Mouse (Mus musculus) urinary bladder, postnatal 36 days (tissue): ENCODE results near the gene Tbx5.

ENCODE experiments used
- DNase-seq, 2 experiments: peaks; one replicate each; pipeline ENCODE4 v3.0.0; 2022; ENCODE audit warnings: low spot score in 2 of 2, mixed read lengths in 1 of 2

Gene Tbx5

GRCm38 (mm10) chr5:119832479-119832796 is at the start of gene Tbx5:
Gene Tbx5 (plus strand): TSS chr5:119832668.
- no peak for DNase-seq

- no peak for DNase-seq
Measured at GRCm38 (mm10) chr5:119785959-119786358, 46.5 kb upstream of the Tbx5 start.

GRCm38 (mm10) chr5:119791664-119792063 is 40.8 kb upstream of the Tbx5 start:
- DNase-seq = no peak

- DNase-seq = no peak
Measured at GRCm38 (mm10) chr5:119793972-119794371, 38.5 kb upstream of the Tbx5 start.

- DNase-seq = no peak
Measured at GRCm38 (mm10) chr5:119795376-119795775, 37.1 kb upstream of the Tbx5 start.

- no peak for DNase-seq
Measured at GRCm38 (mm10) chr5:119795777-119796176, 36.7 kb upstream of the Tbx5 start.

- no peak for DNase-seq
Measured at GRCm38 (mm10) chr5:119796443-119797160, 35.9 kb upstream of the Tbx5 start.

GRCm38 (mm10) chr5:119797580-119798150 is 34.8 kb upstream of the Tbx5 start:
- DNase-seq = no peak

GRCm38 (mm10) chr5:119798261-119798660 is 34.2 kb upstream of the Tbx5 start:
- no peak for DNase-seq

- no peak for DNase-seq
Measured at GRCm38 (mm10) chr5:119798713-119799418, 33.6 kb upstream of the Tbx5 start.

GRCm38 (mm10) chr5:119799419-119800242 is 32.8 kb upstream of the Tbx5 start:
- DNase-seq = no peak

- no peak for DNase-seq
Measured at GRCm38 (mm10) chr5:119800243-119800665, 32.2 kb upstream of the Tbx5 start.

GRCm38 (mm10) chr5:119802617-119803410 is 29.7 kb upstream of the Tbx5 start:
- no peak for DNase-seq

GRCm38 (mm10) chr5:119803411-119804251 is 28.8 kb upstream of the Tbx5 start:
- DNase-seq = no peak

GRCm38 (mm10) chr5:119804301-119805039 is 28.0 kb upstream of the Tbx5 start:
- no peak for DNase-seq

- no peak for DNase-seq
Measured at GRCm38 (mm10) chr5:119805636-119806035, 26.8 kb upstream of the Tbx5 start.

- no peak for DNase-seq
Measured at GRCm38 (mm10) chr5:119806467-119806866, 26.0 kb upstream of the Tbx5 start.

- no peak for DNase-seq
Measured at GRCm38 (mm10) chr5:119807481-119808183, 24.8 kb upstream of the Tbx5 start.

GRCm38 (mm10) chr5:119808713-119809112 is 23.8 kb upstream of the Tbx5 start:
- no peak for DNase-seq
